Mouse (Mus musculus) heart, postnatal 4 days (tissue): ENCODE measurements around the gene Nkx3-2. TPM values are rescaled to one million over a fixed set of nuclear protein-coding genes. Genes with fewer than 3 reads are reported as not detected.

Experiments used
- DNase-seq: peaks from one replicate; pipeline ENCODE4 v3.0.0; 2021
- total RNA-seq, 2 experiments: library from RNA; stranded (reverse); gene quantifications; 2 replicates each; pipeline ENCODE4 v1.2.3; 2021

Gene Nkx3-2
- total RNA-seq, 2 experiments from 2014 or later: not detected

DNA sequence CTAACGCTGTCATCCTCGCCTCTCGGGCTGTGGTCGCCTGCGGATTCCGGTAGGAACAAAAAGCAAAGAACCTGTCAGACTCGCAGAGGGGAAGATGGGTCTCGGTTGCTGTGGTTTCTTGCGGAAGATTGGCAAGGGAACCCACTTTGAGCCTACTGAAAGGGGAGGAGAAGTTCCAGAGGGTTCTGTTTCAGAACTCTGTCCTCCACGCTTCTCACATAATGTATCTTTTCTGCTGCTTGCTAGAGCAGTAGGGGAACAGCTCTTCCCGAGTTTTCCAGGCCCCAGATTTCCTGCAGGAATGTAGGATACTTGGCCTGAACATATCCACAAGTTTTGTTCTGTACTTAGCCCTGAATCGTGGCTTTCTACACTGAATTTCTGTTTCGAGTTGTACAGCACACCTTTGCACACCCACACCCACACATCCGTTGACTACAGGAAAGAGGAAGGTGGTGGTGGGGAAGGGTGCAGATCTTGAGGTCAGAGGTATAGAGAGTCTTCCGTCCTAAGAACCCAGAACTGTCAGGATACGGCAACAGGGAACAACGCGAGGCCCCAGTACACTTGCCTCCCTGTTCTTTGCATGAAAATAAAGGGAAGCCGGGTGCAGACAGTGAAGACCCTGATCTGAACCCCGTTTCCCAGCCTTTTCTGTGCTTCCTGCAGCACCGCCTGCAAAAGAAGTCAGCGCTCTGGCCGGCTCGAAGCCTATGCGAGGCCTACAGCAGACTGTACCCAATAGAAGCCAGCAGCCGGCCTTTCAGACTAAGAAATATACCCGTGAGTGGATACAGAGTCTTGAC is 2.0 kb downstream of the Nkx3-2 start:
- no peak for DNase-seq

DNA sequence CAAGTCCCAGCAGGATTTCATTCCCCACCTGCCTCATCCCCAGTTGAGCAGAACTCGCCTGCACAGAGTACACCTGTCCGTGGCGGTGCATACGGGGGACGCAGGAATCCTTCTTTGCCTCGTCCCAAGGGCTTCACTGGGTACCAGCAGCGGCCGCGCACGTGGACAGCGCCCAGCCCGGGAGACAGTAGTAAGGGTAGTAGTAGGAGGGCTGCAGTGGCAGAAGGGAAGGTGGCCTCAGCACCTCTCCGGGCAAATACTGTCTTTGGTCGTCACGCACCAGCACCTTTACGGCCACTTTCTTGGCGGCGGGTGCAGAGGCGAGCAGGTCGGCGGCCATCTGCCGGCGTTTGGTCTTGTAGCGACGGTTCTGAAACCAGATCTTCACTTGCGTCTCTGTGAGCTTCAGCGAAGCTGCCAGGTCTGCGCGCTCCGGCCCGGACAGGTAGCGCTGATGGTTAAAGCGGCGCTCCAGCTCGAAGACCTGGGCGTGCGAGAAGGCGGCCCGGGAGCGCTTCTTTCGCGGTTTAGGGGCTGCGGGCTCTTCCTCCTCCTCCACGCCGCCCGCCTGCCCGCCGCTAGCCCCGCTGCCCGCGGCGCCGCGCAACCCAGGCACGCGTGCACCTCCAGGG is 2.7 kb downstream of the Nkx3-2 start:
- no peak for DNase-seq

DNA sequence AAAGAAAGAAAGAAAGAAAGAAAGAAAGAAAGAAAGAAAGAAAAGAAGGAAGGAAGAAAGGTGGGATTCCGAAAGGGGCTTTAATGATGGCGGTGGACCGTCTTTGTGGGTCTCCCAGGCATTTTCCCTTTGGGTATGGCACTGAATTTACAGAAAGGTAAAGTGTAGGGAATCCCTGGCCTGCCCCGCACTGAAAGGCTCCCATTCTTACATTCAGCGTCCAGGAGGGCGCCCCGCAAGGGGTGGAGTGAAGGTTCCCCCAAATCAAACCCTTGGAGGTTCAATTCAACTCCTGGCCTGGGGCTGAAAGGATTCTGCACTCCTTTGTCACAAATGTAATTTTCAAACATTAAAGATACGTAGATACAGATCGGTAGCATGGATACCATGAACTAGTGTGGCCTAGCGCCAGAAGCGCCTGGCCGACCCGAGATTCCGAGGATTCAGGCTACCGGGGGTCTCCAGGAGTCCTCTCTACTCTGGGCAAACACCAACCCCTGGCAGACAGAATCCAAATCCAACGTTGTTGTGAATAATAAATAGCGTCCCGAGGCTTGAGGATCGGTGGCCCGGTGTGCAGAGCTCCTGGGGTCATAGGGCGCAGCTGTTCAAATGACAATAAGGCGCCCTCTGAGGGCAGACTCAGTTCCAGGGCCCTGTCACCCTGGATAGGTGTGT is 3.3 kb downstream of the Nkx3-2 start:
- DNase-seq: no peak

GRCm38 (mm10) chr5:41760071-41760470 is 4.2 kb downstream of the Nkx3-2 start:
- DNase-seq: no peak

DNA sequence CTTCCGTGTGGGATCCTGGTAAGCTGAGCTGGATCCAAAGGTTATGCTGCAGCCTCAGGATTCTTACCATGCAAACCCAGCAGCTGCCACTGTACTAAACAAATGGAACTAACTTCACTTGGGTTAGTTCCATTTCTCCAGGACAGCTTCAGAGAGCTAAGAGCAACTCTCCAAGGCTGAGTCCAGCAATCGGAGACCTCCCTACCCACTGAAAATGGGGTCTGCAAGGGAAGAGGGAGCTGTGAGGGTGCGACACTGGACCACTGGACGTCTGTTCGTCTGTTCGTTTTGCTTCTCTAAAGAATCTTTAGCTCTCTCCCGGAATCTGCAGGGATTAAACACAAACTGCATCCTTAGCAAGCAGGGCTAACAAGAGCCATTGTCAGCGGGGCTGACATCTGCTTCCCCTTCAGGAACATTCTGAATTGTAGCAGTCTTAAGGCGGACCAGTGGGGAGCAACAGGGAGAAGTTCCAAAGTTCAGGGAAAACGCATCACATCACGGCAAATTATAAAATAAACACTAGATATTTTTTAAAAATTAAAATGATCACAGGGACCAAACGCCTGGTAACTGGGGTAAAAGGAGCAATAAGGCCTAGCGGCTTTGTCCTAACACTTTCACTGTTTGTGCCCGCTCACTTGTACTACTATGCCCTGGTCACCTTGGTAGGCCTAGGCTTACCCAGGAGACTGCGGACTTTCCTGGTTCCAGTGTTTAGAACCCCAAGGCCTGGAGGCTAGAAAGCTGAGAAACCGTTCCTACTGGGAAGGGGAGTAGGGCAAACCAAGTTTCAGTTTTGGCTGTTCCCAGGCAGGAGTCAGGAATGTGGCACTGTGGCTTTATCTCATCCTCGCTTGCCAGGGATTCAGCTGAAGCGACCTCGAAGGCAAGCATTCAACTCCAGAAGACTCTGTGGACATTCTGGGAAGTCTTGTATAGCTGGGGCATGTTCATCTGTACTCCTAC is 5.3 kb downstream of the Nkx3-2 start:
- no peak for DNase-seq

DNA sequence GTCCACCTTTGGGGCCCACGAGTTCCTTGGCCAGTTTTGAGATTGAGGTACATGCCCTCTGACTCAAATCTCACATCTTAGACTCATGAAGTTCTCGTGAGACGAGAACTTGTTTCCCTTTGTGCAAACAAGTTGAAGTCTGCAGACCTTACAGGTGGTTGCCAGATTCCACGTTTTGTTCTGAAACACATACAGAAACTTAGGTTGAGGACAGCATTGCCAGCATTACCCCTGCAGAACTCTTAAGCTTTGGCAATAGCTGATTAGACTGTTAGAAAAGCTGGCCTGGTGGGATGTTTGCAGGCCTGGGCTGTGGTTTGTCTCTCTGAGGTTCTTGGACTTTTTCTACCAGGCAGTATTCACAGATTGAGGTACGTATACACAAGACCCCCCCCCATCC is 7.0 kb downstream of the Nkx3-2 start:
- no peak for DNase-seq

- DNase-seq: no peak
These were observed 7.9 kb downstream of the Nkx3-2 start for GRCm38 (mm10) chr5:41756396-41756795.

GRCm38 (mm10) chr5:41755373-41755960 is 8.8 kb downstream of the Nkx3-2 start:
- no peak for DNase-seq

- no peak for DNase-seq
These were observed 9.5 kb downstream of the Nkx3-2 start for GRCm38 (mm10) chr5:41754836-41755235.

DNA sequence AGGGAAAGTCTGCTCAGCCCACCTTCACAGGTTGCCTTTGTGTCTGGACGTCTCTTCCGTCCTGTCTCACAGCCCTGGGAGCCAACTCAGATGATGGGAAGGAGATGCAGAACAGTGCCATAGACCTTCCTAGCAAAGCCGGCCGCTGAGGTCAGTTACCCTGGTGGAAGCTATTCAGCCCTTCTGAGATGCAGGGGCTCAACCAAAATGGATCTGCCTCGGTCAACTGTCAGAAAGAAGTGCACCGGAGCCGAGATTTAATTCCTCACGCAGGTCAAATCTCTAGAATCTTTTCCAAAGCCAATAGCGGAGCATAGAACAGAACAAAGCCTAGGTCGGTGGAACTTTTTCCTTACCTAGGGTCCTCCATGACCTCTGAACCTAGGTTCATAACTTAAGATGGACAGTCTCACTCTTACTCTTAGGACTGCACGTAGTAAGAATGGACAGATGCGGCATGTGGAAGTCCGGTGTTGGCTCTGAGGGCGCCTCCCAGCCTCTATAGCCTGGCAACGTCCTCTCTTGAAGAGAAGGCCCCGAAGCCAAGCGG is 10.0 kb downstream of the Nkx3-2 start:
- no peak for DNase-seq

GRCm38 (mm10) chr5:41752721-41753120 is 11.6 kb downstream of the Nkx3-2 start:
- no peak for DNase-seq

DNA sequence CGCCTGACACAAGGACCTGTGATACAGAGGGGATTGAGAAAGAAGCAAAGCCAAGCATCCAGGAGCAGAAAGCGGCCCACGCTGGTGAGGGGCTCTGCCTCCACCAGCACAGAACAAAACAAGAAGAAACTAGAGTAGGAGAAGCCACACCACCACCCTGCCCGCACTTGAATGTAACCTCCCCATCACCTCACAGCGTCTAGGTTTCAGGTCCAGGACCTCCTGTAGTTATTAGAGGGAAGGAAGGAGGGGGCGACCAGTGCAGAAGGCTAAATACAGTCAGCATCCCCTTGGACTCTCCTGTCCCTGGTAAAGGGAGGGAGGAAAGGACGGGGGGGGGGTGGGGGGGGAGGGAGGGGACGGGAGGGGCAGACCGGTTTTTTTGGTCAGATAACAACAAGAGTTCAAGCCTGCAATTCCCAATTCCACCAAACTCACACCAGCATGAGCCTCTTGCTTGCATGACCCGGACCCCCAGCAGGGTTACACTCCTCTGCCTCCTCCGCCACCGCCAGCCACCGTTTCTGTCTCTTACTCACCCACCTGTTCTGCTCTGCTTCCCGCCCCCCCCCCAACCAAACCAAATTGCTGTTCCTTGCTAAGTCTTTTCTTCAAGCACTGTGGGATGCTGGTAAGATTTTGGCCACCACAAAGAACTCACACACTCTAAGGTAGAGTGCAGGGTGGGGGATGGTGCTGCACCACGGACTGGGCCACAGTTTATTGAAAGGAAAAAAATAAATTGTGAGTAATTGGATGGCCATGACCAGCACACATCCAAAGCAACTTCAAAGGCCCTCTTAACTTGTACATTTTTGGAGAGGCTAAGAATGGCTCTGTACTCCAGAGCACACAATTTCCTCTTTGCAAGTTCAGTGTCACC is 19.2 kb downstream of the Nkx3-2 start:
- DNase-seq: no peak

DNA sequence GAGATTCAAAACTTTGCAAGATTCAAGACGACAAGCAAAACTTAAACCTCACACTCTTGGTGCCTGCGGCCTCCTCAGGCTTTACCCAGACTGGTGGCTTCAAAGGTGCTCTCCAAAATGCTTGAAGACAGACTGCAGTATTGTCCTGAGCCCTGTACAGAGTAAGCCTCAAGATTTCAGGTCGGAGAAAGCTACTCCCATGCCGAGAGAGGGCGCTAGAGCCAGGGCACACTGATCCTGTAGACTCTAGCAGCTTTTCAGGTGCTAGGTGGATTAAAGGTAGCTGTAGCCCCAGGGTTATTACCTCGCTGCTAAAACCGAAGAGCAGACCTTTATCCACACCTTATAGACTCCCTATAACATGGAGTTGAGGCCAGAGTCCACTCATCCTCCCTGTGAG is 20.1 kb downstream of the Nkx3-2 start:
- no peak for DNase-seq

DNA sequence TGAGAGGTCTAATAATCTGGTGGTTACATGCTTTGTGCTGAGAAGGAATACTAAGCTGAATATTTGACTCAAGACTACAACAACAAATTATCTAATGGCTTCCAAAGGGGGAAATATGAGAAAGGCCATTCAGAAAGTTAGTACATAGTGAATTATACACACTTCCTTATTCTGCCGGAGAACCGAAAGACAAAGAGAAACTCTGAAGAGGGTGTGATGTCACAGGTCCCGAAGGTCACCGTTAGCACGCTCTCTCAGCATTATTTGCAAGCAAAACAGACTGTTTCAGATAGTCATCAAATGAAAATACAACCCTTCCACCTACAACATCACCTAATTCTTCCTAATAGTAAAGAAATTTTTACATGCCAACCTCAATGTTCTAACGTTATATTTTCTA is 25.5 kb downstream of the Nkx3-2 start:
- no peak for DNase-seq

GRCm38 (mm10) chr5:41737039-41737438 is 27.3 kb downstream of the Nkx3-2 start:
- DNase-seq: no peak

- no peak for DNase-seq
These were observed 37.3 kb downstream of the Nkx3-2 start for GRCm38 (mm10) chr5:41727017-41727416.

GRCm38 (mm10) chr5:41725573-41725972 is 38.7 kb downstream of the Nkx3-2 start:
- DNase-seq: no peak
